Mouse (Mus musculus) heart, postnatal 25 days (tissue): ENCODE results near the gene Synpr. TPM values are rescaled to one million over a fixed set of nuclear protein-coding genes. Genes with fewer than 3 reads are reported as not detected.

Experiments
- DNase-seq: peaks from one replicate; pipeline ENCODE4 v3.0.0; 2022; ENCODE audit warnings: low spot score
- intact Hi-C: fragments of 180-260 bp; cut with DNase I; formaldehyde crosslinking; loops from one replicate; pipeline ENCODE4 v1.15.1; 2025
- total RNA-seq, 2 experiments: library from RNA; stranded (reverse); gene quantifications; 2 replicates each; pipeline ENCODE4 v1.2.3; 2021

Synpr gene
- total RNA-seq, 2 experiments from 2014 or later: 0.36 TPM; not detected in 1

- intact Hi-C loops: no loop called here
- no peak for DNase-seq
Observed at GRCm38 (mm10) chr14:13651541-13652298, 367.1 kb downstream of the Synpr start.
